Mouse (Mus musculus): ENCODE data around the gene Gpx8.
"Not testable (repeated sequence)": the region's sequence is repeated elsewhere in the genome, so short reads cannot be mapped to it uniquely, and the experiment has no call there.

The Gpx8 gene

GRCm38 (mm10) chr13:113023274-113024143, 22.7 kb downstream of the Gpx8 start:
- no peak for DNase-seq

- no peak for DNase-seq
Observed at GRCm38 (mm10) chr13:113022467-113022866, 23.7 kb downstream of the Gpx8 start.

GRCm38 (mm10) chr13:113021521-113021920, 24.7 kb downstream of the Gpx8 start:
- DNase-seq = no peak

GRCm38 (mm10) chr13:113013174-113013953, 32.8 kb downstream of the Gpx8 start:
- DNase-seq = not testable (repeated sequence)

- DNase-seq = no peak
Observed at GRCm38 (mm10) chr13:113012683-113013082, 33.5 kb downstream of the Gpx8 start.

- no peak for DNase-seq
Observed at GRCm38 (mm10) chr13:113000576-113001318, 45.5 kb downstream of the Gpx8 start.

- no peak for DNase-seq
Observed at GRCm38 (mm10) chr13:113000090-113000489, 46.1 kb downstream of the Gpx8 start.

GRCm38 (mm10) chr13:112998427-112999201, 47.6 kb downstream of the Gpx8 start:
- no peak for DNase-seq

- DNase-seq = no peak
Observed at GRCm38 (mm10) chr13:112997369-112997768, 48.8 kb downstream of the Gpx8 start.

- DNase-seq = no peak
Observed at GRCm38 (mm10) chr13:112996407-112996806, 49.8 kb downstream of the Gpx8 start.

- DNase-seq = peak; percentile 77
Observed at GRCm38 (mm10) chr13:112994191-112994590, 52.0 kb downstream of the Gpx8 start.

- peak; percentile 10 for DNase-seq
Observed at GRCm38 (mm10) chr13:112993531-112994152, 52.6 kb downstream of the Gpx8 start, which contains the start of gene Mcidas. Gene Mcidas (plus strand): TSS chr13:112993845.
